Mouse (Mus musculus): ENCODE data around the gene D10Wsu102e. TPM values are rescaled to one million over a fixed set of nuclear protein-coding genes. Genes with fewer than 3 reads are reported as not detected.
"Not testable (repeated sequence)": the region's sequence is repeated elsewhere in the genome, so short reads cannot be mapped to it uniquely, and the experiment has no call there.

Gene D10Wsu102e
- total RNA-seq, 2 experiments from 2014 or later, result 1.7 to 1.8 TPM

- no peak for ATAC-seq (replicated peaks; ENCODE audit: low FRiP score, low TSS enrichment, poor library complexity, severe bottlenecking)
Observed at GRCm38 (mm10) chr10:83343828-83344685, 16.0 kb upstream of the D10Wsu102e start.

GRCm38 (mm10) chr10:83345693-83346358 is 14.2 kb upstream of the D10Wsu102e start:
- ATAC-seq (replicated peaks; ENCODE audit: low FRiP score, low TSS enrichment, poor library complexity, severe bottlenecking), result no peak

GRCm38 (mm10) chr10:83346359-83346736 is 13.7 kb upstream of the D10Wsu102e start:
- ATAC-seq (replicated peaks; ENCODE audit: low FRiP score, low TSS enrichment, poor library complexity, severe bottlenecking), result 0 out of 2 replicates have a peak, but pooled peaks have one; percentile 34

GRCm38 (mm10) chr10:83347494-83347893 is 12.5 kb upstream of the D10Wsu102e start:
- no peak for ATAC-seq (replicated peaks; ENCODE audit: low FRiP score, low TSS enrichment, poor library complexity, severe bottlenecking)

GRCm38 (mm10) chr10:83350689-83351088 is 9.3 kb upstream of the D10Wsu102e start:
- ATAC-seq (replicated peaks; ENCODE audit: low FRiP score, low TSS enrichment, poor library complexity, severe bottlenecking), result no peak

- not testable (repeated sequence) for ATAC-seq (replicated peaks; ENCODE audit: low FRiP score, low TSS enrichment, poor library complexity, severe bottlenecking)
Observed at GRCm38 (mm10) chr10:83351779-83352178, 8.2 kb upstream of the D10Wsu102e start.

- ATAC-seq (replicated peaks; ENCODE audit: low FRiP score, low TSS enrichment, poor library complexity, severe bottlenecking), result no peak
Observed at GRCm38 (mm10) chr10:83353680-83354332, 6.2 kb upstream of the D10Wsu102e start.

GRCm38 (mm10) chr10:83354333-83354719 is 5.7 kb upstream of the D10Wsu102e start:
- ATAC-seq (replicated peaks; ENCODE audit: low FRiP score, low TSS enrichment, poor library complexity, severe bottlenecking), result 0 out of 2 replicates have a peak, but pooled peaks have one; percentile 42

GRCm38 (mm10) chr10:83356416-83356815 is 3.6 kb upstream of the D10Wsu102e start:
- no peak for ATAC-seq (replicated peaks; ENCODE audit: low FRiP score, low TSS enrichment, poor library complexity, severe bottlenecking)

- no peak for ATAC-seq (replicated peaks; ENCODE audit: low FRiP score, low TSS enrichment, poor library complexity, severe bottlenecking)
Observed at GRCm38 (mm10) chr10:83359451-83359850, 570 bp upstream of the D10Wsu102e start.

- ATAC-seq (replicated peaks; ENCODE audit: low FRiP score, low TSS enrichment, poor library complexity, severe bottlenecking), result peak; percentile 43
Observed at GRCm38 (mm10) chr10:83360356-83360755, 335 bp downstream of the D10Wsu102e start.

GRCm38 (mm10) chr10:83361643-83362382 is 1.8 kb downstream of the D10Wsu102e start:
- peak; percentile 74 for ATAC-seq (replicated peaks; ENCODE audit: low FRiP score, low TSS enrichment, poor library complexity, severe bottlenecking)

GRCm38 (mm10) chr10:83363451-83363850 is 3.4 kb downstream of the D10Wsu102e start:
- no peak for ATAC-seq (replicated peaks; ENCODE audit: low FRiP score, low TSS enrichment, poor library complexity, severe bottlenecking)

GRCm38 (mm10) chr10:83368918-83369317 is 8.9 kb downstream of the D10Wsu102e start:
- no peak for ATAC-seq (replicated peaks; ENCODE audit: low FRiP score, low TSS enrichment, poor library complexity, severe bottlenecking)

- ATAC-seq (replicated peaks; ENCODE audit: low FRiP score, low TSS enrichment, poor library complexity, severe bottlenecking), result no peak
Observed at GRCm38 (mm10) chr10:83374045-83374656, 14.1 kb downstream of the D10Wsu102e start.

- ATAC-seq (replicated peaks; ENCODE audit: low FRiP score, low TSS enrichment, poor library complexity, severe bottlenecking), result not testable (repeated sequence)
Observed at GRCm38 (mm10) chr10:83375458-83375857, 15.4 kb downstream of the D10Wsu102e start.

- ATAC-seq (replicated peaks; ENCODE audit: low FRiP score, low TSS enrichment, poor library complexity, severe bottlenecking), result peak; percentile 83
Observed at GRCm38 (mm10) chr10:83376911-83377682, 17.1 kb downstream of the D10Wsu102e start.

GRCm38 (mm10) chr10:83378083-83378833 is 18.2 kb downstream of the D10Wsu102e start:
- no peak for ATAC-seq (replicated peaks; ENCODE audit: low FRiP score, low TSS enrichment, poor library complexity, severe bottlenecking)
